1 mouse cellular context compared by ENCODE assay signal in the genomic region with DNA sequence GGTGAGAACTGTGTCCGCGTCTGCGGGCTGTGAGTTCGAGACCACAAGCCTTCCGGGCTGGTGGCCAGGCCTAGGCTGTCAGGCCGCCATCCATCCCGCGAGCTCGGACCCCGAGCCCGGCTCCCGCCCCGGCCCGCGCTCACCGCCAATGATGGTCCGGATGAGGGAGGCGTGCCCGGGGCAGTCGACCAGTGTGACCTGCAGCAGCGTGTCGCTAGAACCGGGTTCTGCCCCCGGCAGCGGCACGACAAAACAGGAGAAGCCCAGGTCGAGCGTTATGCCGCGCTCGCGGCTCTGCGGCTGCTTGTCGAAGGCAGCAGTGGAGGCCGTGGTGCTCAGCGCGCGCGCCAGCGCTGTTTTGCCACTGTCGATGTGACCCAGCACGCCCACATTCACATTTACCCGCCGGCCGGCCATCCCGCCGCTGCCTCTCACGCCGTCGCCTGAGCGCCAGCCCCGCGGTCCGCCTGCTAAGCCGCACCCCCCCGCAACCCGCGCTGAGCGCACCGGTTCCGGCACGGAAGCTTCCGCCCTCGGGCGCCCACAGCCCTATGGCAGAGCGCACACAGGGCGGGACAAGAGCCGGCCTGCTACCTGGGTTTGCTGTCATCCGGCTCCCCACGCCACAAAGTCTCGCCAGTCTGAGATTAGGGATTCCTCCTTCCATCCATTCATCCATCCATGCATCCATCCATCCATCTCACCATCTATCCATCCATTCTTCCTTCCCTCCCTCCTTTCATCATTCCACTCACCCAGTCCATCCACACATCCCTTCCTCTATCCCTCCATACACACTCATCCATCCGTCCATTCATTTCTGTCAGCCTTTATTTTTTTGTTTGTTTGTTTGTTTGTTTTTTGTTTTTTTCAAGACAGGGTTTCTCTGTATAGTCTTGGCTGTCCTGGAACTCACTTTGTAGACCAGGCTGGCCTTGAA.
TF ChIP-seq lines count a peak whose summit lies in the region.

A gene (minus strand): TSS at position 477 of the 940 bp plus-strand sequence.

TF ChIP-seq in MEL, 35 proteins besides CTCF, POLR2A, EP300 and RAD21 (continued from another document):
- TF ChIP-seq MAX (IDR thresholded peaks at IDR 0.05; ENCODE audit: low read length) (peak; percentile 65; the same call in 1 of the 2 replicates), CHD2 (IDR thresholded peaks at IDR 0.05; ENCODE audit: low read length) (no peak), USF1 (IDR thresholded peaks at IDR 0.05; ENCODE audit: low read depth, low read length) (no peak), BHLHE40 (IDR thresholded peaks at IDR 0.05; ENCODE audit: borderline replicate concordance, low read depth, low read length) (no peak), GATA1 (IDR thresholded peaks at IDR 0.05; ENCODE audit: low read depth, low read length) (no peak), RCOR1 (IDR thresholded peaks at IDR 0.05; ENCODE audit: low read depth, low read length) (no peak), ZKSCAN1 (IDR thresholded peaks at IDR 0.05; ENCODE audit: low read depth, low read length) (no peak), SIN3A (IDR thresholded peaks at IDR 0.05; ENCODE audit: low read length) (peak; percentile 83), POLR2AphosphoS2 (IDR thresholded peaks at IDR 0.05; ENCODE audit: low read length) (peak; percentile 65; the same call in 1 of the 2 replicates), NRF1 (IDR thresholded peaks at IDR 0.05; ENCODE audit: insufficient read depth, low read depth, low read length, poor library complexity, severe bottlenecking) (peak; percentile 29; the same call in 1 of the 2 replicates)
